Mouse (Mus musculus): ENCODE data around the gene Unc93b1.

The Unc93b1 gene

GRCm38 (mm10) chr19:3935032-3935895 is at the start of gene Unc93b1:
TSS of gene Unc93b1 (plus strand) at chr19:3935186.
- no peak for DNase-seq (ENCODE audit: low spot score in 2 of 2)

GRCm38 (mm10) chr19:3889096-3889495 is 45.9 kb upstream of the Unc93b1 start:
- DNase-seq (ENCODE audit: low spot score in 2 of 2), result no peak

GRCm38 (mm10) chr19:3890181-3890580 is 44.8 kb upstream of the Unc93b1 start:
- DNase-seq (ENCODE audit: low spot score in 2 of 2), result no peak

- DNase-seq (ENCODE audit: low spot score in 2 of 2), result no peak
Observed at GRCm38 (mm10) chr19:3893545-3894116, 41.4 kb upstream of the Unc93b1 start.

GRCm38 (mm10) chr19:3894294-3894693 is 40.7 kb upstream of the Unc93b1 start:
- no peak for DNase-seq (ENCODE audit: low spot score in 2 of 2)

- DNase-seq (ENCODE audit: low spot score in 2 of 2), result no peak
Observed at GRCm38 (mm10) chr19:3895171-3895631, 39.8 kb upstream of the Unc93b1 start.

- no peak for DNase-seq (ENCODE audit: low spot score in 2 of 2)
Observed at GRCm38 (mm10) chr19:3896208-3896607, 38.8 kb upstream of the Unc93b1 start.

- no peak for DNase-seq (ENCODE audit: low spot score in 2 of 2)
Observed at GRCm38 (mm10) chr19:3897557-3897956, 37.4 kb upstream of the Unc93b1 start.

- no peak for DNase-seq (ENCODE audit: low spot score in 2 of 2)
Observed at GRCm38 (mm10) chr19:3898952-3899351, 36.0 kb upstream of the Unc93b1 start.

GRCm38 (mm10) chr19:3899618-3900017 is 35.4 kb upstream of the Unc93b1 start:
- no peak for DNase-seq (ENCODE audit: low spot score in 2 of 2)

- peak in 1 of 2 experiments; percentile 45 for DNase-seq (ENCODE audit: low spot score in 2 of 2)
Observed at GRCm38 (mm10) chr19:3902966-3903365, 32.0 kb upstream of the Unc93b1 start.

GRCm38 (mm10) chr19:3903648-3904362 is 31.2 kb upstream of the Unc93b1 start:
- no peak for DNase-seq (ENCODE audit: low spot score in 2 of 2)

- no peak for DNase-seq (ENCODE audit: low spot score in 2 of 2)
Observed at GRCm38 (mm10) chr19:3904363-3904675, 30.7 kb upstream of the Unc93b1 start.

- DNase-seq (ENCODE audit: low spot score in 2 of 2), result no peak
Observed at GRCm38 (mm10) chr19:3905261-3905969, 29.6 kb upstream of the Unc93b1 start.

GRCm38 (mm10) chr19:3906326-3906725 is 28.7 kb upstream of the Unc93b1 start:
- DNase-seq (ENCODE audit: low spot score in 2 of 2), result no peak

GRCm38 (mm10) chr19:3906795-3907786 is 27.9 kb upstream of the Unc93b1 start, which contains the start of gene Tcirg1:
TSS of gene Tcirg1 (minus strand) at chr19:3907133.
- peak; percentile 44 to 56 for DNase-seq (ENCODE audit: low spot score in 2 of 2)

GRCm38 (mm10) chr19:3907876-3908660 is 26.9 kb upstream of the Unc93b1 start:
- no peak for DNase-seq (ENCODE audit: low spot score in 2 of 2)

- DNase-seq (ENCODE audit: low spot score in 2 of 2), result no peak
Observed at GRCm38 (mm10) chr19:3910206-3910605, 24.8 kb upstream of the Unc93b1 start.

- peak; percentile 88 to 93 for DNase-seq (ENCODE audit: low spot score in 2 of 2)
Observed at GRCm38 (mm10) chr19:3912337-3913204, 22.4 kb upstream of the Unc93b1 start, which contains the start of gene Ndufs8. TSS of gene Ndufs8 (minus strand) at chr19:3912774.
